ENCODE assay signal across 12 mouse cellular contexts in the genomic region with DNA sequence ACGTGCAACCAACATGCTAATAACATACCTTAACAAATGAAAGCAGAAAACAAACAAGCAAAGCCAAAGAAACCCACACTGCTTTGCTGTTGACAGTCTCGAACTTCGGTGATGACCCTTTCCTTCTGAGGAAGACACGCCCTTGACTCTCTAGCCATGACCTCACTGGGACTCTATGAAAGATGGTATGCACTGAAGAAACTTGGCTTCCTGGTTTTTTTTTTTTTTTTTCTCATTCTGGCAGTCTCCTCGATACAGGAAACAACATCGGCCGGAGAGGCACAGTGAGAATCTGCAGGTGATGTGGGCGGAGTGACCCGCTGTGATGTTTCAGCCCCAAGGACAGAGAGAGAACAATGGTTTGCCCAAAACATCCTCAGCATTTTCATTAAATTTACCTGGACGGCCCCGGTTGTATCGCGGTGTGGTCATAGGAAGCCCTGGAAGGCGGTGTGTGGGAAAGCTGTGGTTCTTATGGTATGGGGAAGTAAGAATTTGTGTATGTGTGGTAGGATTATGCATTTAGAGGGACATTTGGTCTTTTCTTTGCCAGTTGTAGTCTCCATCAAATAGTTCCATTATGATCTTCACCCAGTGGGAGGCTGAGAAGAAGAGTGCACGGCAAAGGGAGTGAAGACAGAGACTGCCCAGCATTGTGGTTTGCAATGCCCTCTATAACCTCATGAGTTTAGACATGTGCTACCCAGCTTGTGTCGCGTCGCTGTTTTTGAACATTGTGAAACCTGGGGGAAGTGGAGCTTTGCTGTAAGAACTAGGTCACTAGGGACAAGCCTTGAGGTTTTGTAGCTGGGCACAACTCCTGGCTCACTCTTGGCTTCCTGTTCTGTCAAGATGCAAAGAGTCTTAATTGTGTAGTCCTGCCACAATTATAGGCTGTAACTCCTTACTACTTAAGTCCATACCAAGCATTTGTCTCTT. TPM values are rescaled to one million over a fixed set of nuclear protein-coding genes. Genes with fewer than 3 reads are reported as not detected.
DNase-seq lines count a peak whose midpoint lies in the region; ATAC-seq and TF ChIP-seq lines count a peak whose summit lies in the region.
"Had no signal": no experiment of that assay in that cellular context is flagged by ENCODE, and none has a peak within 500 bp of the region (broad histone marks: within the 10 kb centered on the region; RNA-seq: fewer than 3 reads in every experiment).

No protein-coding gene starts in this region.

- H3K4me2 ChIP-seq in stomach, embryonic 15.5 days, result peak overlapping the region; percentile 47; the same call in 1 of the 2 replicates
- no peak overlapping the region for H3K4me2 ChIP-seq in stomach, postnatal 0 days (replicated peaks; ENCODE audit: low read depth)

- no peak overlapping the region for H3K4me3 ChIP-seq in stomach, embryonic 15.5 days (replicated peaks)
- no peak overlapping the region for H3K4me3 ChIP-seq in stomach, postnatal 0 days (ENCODE audit: low read depth, low read length)
- no peak overlapping the region for H3K4me3 ChIP-seq in gastrocnemius, adult 2 months
- H3K4me3 ChIP-seq: heart, adult 2 months had no signal

- intact Hi-C loops in gastrocnemius, adult 2 months (cut with DNase I), result no loop called here

- WGBS in stomach, embryonic 15.5 days, result 76% methylated on average over 18 of the region's 18 CpGs
- 74% methylated on average over 18 of the region's 18 CpGs for WGBS in stomach, postnatal 0 days

- no peak for ATAC-seq in stomach, embryonic 15.5 days (ENCODE audit: insufficient read depth, low FRiP score, low read depth)
- ATAC-seq in stomach, postnatal 0 days (ENCODE audit: low FRiP score, low TSS enrichment), result no peak
- peak; percentile 83 for ATAC-seq in granulocyte monocyte progenitor cell, adult 5-6 weeks (replicated peaks; ENCODE audit: poor library complexity, severe bottlenecking)
- ATAC-seq in neutrophil, adult 5-6 weeks (ENCODE audit: extremely low read depth, insufficient number of reproducible peaks, low FRiP score, poor library complexity, severe bottlenecking), result peak; percentile 70

- TF ChIP-seq CTCF in stomach, postnatal 0 days (IDR thresholded peaks at IDR 0.05; ENCODE audit: low read depth), result no peak
- TF ChIP-seq CTCF in gastrocnemius, adult 2 months (IDR thresholded peaks at IDR 0.05), result no peak

- no peak overlapping the region for H3K27ac ChIP-seq in stomach, embryonic 15.5 days
- H3K27ac ChIP-seq in stomach, postnatal 0 days (replicated peaks), result no peak overlapping the region
- H3K27ac ChIP-seq in gastrocnemius, adult 2 months, result no peak overlapping the region
- H3K27ac ChIP-seq: heart, adult 2 months; kidney, postnatal 0 days had no signal

- no peaks in the 10 kb centered on the region for H3K27me3 ChIP-seq in stomach, embryonic 15.5 days (replicated peaks)
- H3K27me3 ChIP-seq in stomach, postnatal 0 days (ENCODE audit: control insufficient read depth, insufficient read depth, low read length), result no peaks in the 10 kb centered on the region

- no peaks in the 10 kb centered on the region for H3K9me3 ChIP-seq in stomach, embryonic 15.5 days
- H3K9me3 ChIP-seq in stomach, postnatal 0 days (ENCODE audit: control insufficient read depth, low read length), result no peaks in the 10 kb centered on the region

- no peak overlapping the region for H3K9ac ChIP-seq in stomach, embryonic 15.5 days
- H3K9ac ChIP-seq in stomach, postnatal 0 days (ENCODE audit: low read length), result no peak overlapping the region

- no peaks in the 10 kb centered on the region for H3K36me3 ChIP-seq in stomach, embryonic 15.5 days
- H3K36me3 ChIP-seq in stomach, postnatal 0 days (ENCODE audit: control insufficient read depth, insufficient read depth, low read length), result no peaks in the 10 kb centered on the region

- no peak for DNase-seq in stomach, postnatal 0 days (ENCODE audit: low spot score)
- DNase-seq in frontal cortex, adult 2 months (ENCODE audit: extremely low spot score in 1 of 2, low spot score in 1 of 2), result no peak
- no peak for DNase-seq in gastrocnemius, adult 2 months
- no peak for DNase-seq in gastrocnemius, postnatal 10 days
- DNase-seq: adrenal gland, postnatal 10 days; cerebellum, adult 9-10 months; heart, postnatal 4 days had no signal

- TF ChIP-seq EP300 in stomach, postnatal 0 days (optimal IDR thresholded peaks at IDR 0.05), result no peak

- H3K4me1 ChIP-seq in stomach, embryonic 15.5 days, result 0 out of 2 replicates have a peak, but pooled peaks cover 3% of the 10 kb centered on the region
- no peaks in the 10 kb centered on the region for H3K4me1 ChIP-seq in stomach, postnatal 0 days (replicated peaks; ENCODE audit: control insufficient read depth, insufficient read depth)

RNA-seq across cellular contexts. Expression of a gene that starts 1.2 kb away (rescaled TPM):
- 0.83 and 0.90 TPM in 2 replicates for polyA plus RNA-seq in stomach, embryonic 15.5 days (2015; fragmentation: Nextera tagmentation; extraction: Ambion mirVana)
- 9.8 and 10.8 TPM in 2 replicates for polyA plus RNA-seq in stomach, postnatal 0 days (2015; fragmentation: Nextera tagmentation; extraction: Ambion mirVana)
- 1.2 and 4.6 TPM in 2 replicates for total RNA-seq in granulocyte monocyte progenitor cell, adult 5-6 weeks (2014; fragmentation: Nextera tagmentation)
- 2.8 and 3.0 TPM in 2 replicates for total RNA-seq in granulocyte monocyte progenitor cell, adult 5-6 weeks (2017)
- 29.8 and 36.7 TPM in 2 replicates for total RNA-seq in neutrophil, adult 5-6 weeks (2017)
- polyA plus RNA-seq in frontal cortex, adult 2 months (2012; rRNA removed), result 0.13 and 0.14 TPM in 2 replicates
- not detected for total RNA-seq in gastrocnemius, adult 2 months (2021)
- total RNA-seq in gastrocnemius, postnatal 10 days (2021), result under 1 TPM; 0.12 to 0.43 TPM

Comparison
In these comparisons a context has a peak if more than half of its experiments do, and no peak if none do; other contexts are left out.
1. ATAC-seq: peak in granulocyte monocyte progenitor cell, adult 5-6 weeks (single experiment) and neutrophil, adult 5-6 weeks (single experiment); none in stomach, embryonic 15.5 days (single experiment) and stomach, postnatal 0 days (single experiment).